Mouse (Mus musculus) ES-E14 (cell line): ENCODE measurements at regions not wholly inside any gene's neighbourhood (a gene's known extent, or its start where the extent isn't known, plus 50 kb on each side); places are given as distances from the start of the nearest gene placed in this dataset.

Source experiments
- DNase-seq: peaks from one replicate; pipeline ENCODE4 v3.0.0-alpha.2; 2013; ENCODE audit warnings: low read depth, low spot score
- H3K27ac ChIP-seq: 2 replicates; pipeline ENCODE4 v1.5.1; 2012; ENCODE audit warnings: low read depth, mild to moderate bottlenecking, low read length, moderate library complexity, mixed read lengths; ENCODE audit not compliant: poor library complexity, insufficient read depth, severe bottlenecking
- H3K36me3 ChIP-seq: 2 replicates; pipeline ENCODE4 v1.6.1; 2012; ENCODE audit warnings: mild to moderate bottlenecking, low read length, moderate library complexity, mixed read lengths; ENCODE audit not compliant: control insufficient read depth, poor library complexity, insufficient read depth, severe bottlenecking
- H3K4me1 ChIP-seq, 2 experiments: fragments of 150-350 bp in 1 of 2; sonication (generic) in 1 of 2; 2 replicates each; pipeline ENCODE4 v1.6.1; 2012; ENCODE audit warnings: low read length in 2 of 2, mild to moderate bottlenecking in 1 of 2, mixed read lengths in 1 of 2; ENCODE audit not compliant: control insufficient read depth in 2 of 2, insufficient read depth in 2 of 2, poor library complexity in 1 of 2
- H3K4me3 ChIP-seq, 2 experiments: fragments of 150-350 bp in 1 of 2; sonication (generic) in 1 of 2; 2 replicates each; pipeline ENCODE4 v1.5.1; 2012; ENCODE audit warnings: low read length in 2 of 2, low read depth in 1 of 2, mild to moderate bottlenecking in 1 of 2, mixed read lengths in 1 of 2; ENCODE audit not compliant: insufficient read depth in 1 of 2, poor library complexity in 1 of 2, severe bottlenecking in 1 of 2
- H3K9ac ChIP-seq: 2 replicates; pipeline ENCODE4 v1.6.1; 2012; ENCODE audit warnings: low read depth, mild to moderate bottlenecking, low read length, mixed read lengths; ENCODE audit not compliant: poor library complexity, insufficient read depth, severe bottlenecking
- H3K9me3 ChIP-seq: fragments of 150-350 bp; sonication (generic); 2 replicates; pipeline ENCODE4 v1.6.1; 2012; ENCODE audit warnings: low read depth, mild to moderate bottlenecking, low read length; ENCODE audit not compliant: control insufficient read depth, insufficient read depth
- CHD2 ChIP-seq: IDR thresholded peaks from 2 replicates; pipeline ENCODE4 v1.6.1; 2014; ENCODE audit warnings: mild to moderate bottlenecking, low read depth, low read length, inconsistent platforms
- HCFC1 ChIP-seq: IDR thresholded peaks from 2 replicates; pipeline ENCODE4 v1.6.1; 2012; ENCODE audit warnings: low read length, inconsistent platforms, borderline replicate concordance; ENCODE audit not compliant: insufficient read depth
- MAFK ChIP-seq: IDR thresholded peaks from 2 replicates; pipeline ENCODE4 v1.6.1; 2014; ENCODE audit warnings: mild to moderate bottlenecking, low read depth, low read length, inconsistent platforms; ENCODE audit not compliant: insufficient read depth
- ZC3H11A ChIP-seq: IDR thresholded peaks from 2 replicates; pipeline ENCODE4 v1.6.1; 2012; ENCODE audit warnings: low read depth, mild to moderate bottlenecking, inconsistent platforms, low read length, borderline replicate concordance
- ZNF384 ChIP-seq: IDR thresholded peaks from 2 replicates; pipeline ENCODE4 v1.6.1; 2012; ENCODE audit warnings: low read depth, low read length, inconsistent platforms
- in situ Hi-C, 2 experiments: fragments of 600-800 bp; cut with MboI; formaldehyde crosslinking; loops; one replicate each; pipeline ENCODE4 v1.15.1; 2025; ENCODE audit warnings: low sequenced_read_pairs in 2 of 2, inconsistent platforms in 1 of 2; ENCODE audit not compliant: unreplicated experiment in 2 of 2

GRCm38 (mm10) chr12:114172305-114172704, 628.6 kb downstream of the Adam6a start:
- TF ChIP-seq MAFK (no peak), CHD2 (no peak), HCFC1 (no peak)

DNA sequence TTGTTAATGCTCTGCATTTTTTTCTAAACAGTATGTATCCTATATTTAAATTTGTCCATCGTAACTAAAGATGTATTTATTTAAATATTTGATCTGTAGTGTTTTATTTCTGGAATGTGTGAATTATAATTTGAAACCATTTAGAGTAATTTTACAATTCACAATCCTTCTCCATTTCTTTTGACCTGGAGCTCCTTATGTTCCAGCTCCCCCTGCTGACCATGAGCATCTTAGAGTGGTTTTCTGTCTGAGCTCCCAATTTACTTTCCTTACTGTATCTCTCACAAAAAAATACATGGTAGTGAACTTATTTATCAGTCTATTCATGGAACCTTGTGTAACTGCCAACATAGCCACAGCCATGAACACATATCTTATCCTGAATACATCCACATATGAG, 655.8 kb downstream of the Adam6a start:
- H3K9ac ChIP-seq = no peak overlapping the region
- no peak for TF ChIP-seq ZC3H11A
- TF ChIP-seq HCFC1 = no peak
- no peak for TF ChIP-seq MAFK
- TF ChIP-seq CHD2 = no peak
- no peak overlapping the region for H3K27ac ChIP-seq
- in situ Hi-C loops = no loop called here
- H3K9me3 ChIP-seq = no peaks in the 10 kb centered on the region
- no peaks in the 10 kb centered on the region for H3K36me3 ChIP-seq
- H3K4me1 ChIP-seq = no peaks in the 10 kb centered on the region
- H3K4me3 ChIP-seq = no peak overlapping the region
- DNase-seq = peak; percentile 39

More at GRCm38 (mm10) chr12:114172305-114172704, 628.6 kb downstream of the Adam6a start:
- Histone ChIP-seq H3K4me1 (no peaks in the 10 kb centered on the region), H3K4me3 (no peak overlapping the region), H3K27ac (no peak overlapping the region), H3K9ac (no peak overlapping the region), H3K36me3 (no peaks in the 10 kb centered on the region), H3K9me3 (no peaks in the 10 kb centered on the region)
- in situ Hi-C loops = no loop called here
- DNase-seq = no peak

GRCm38 (mm10) chr12:114222541-114222940, 678.8 kb downstream of the Adam6a start:
- Histone ChIP-seq H3K9me3 (no peaks in the 10 kb centered on the region), H3K27ac (no peak overlapping the region), H3K4me3 (no peak overlapping the region), H3K36me3 (no peaks in the 10 kb centered on the region), H3K9ac (no peak overlapping the region), H3K4me1 (no peaks in the 10 kb centered on the region)
- in situ Hi-C loops = no loop called here
- TF ChIP-seq CHD2 = no peak
- no peak for TF ChIP-seq ZNF384
- no peak for TF ChIP-seq HCFC1
- no peak for TF ChIP-seq ZC3H11A
- TF ChIP-seq MAFK = no peak
- no peak for DNase-seq
